Mouse (Mus musculus) liver, postnatal 0 days (tissue): ENCODE measurements around the gene Olfr749.

ENCODE experiments used
- CTCF ChIP-seq: sonication (generic); IDR thresholded peaks from 2 replicates; pipeline ENCODE4 v1.5.1; 2016; ENCODE audit warnings: antibody characterized with exemption, low read depth
- EP300 ChIP-seq: IDR thresholded peaks from 2 replicates; pipeline ENCODE4 v1.6.1; 2016; ENCODE audit warnings: antibody characterized with exemption, low read depth, mild to moderate bottlenecking

- TF ChIP-seq CTCF = no peak
- TF ChIP-seq EP300 = no peak
Measured at GRCm38 (mm10) chr14:50693106-50693505, 51.8 kb downstream of the Olfr749 start, which contains the start of gene Olfr747.
